Mouse (Mus musculus): ENCODE results near the gene Cdc42ep2.

- TF ChIP-seq SIN3A (IDR thresholded peaks at IDR 0.05; ENCODE audit: low read length): no peak
- no peak for TF ChIP-seq MXI1 (IDR thresholded peaks at IDR 0.05; ENCODE audit: low read depth, low read length)
Observed at GRCm38 (mm10) chr19:5921715-5922114, 2.9 kb downstream of the Cdc42ep2 start.
